ENCODE assay signal across 26 mouse cellular contexts in genomic region chr2:166569182-166569581, GRCm38 (mm10).
DNase-seq lines count a peak whose midpoint lies in the region; ATAC-seq and TF ChIP-seq lines count a peak whose summit lies in the region.
"Had no signal": no experiment of that assay in that cellular context is flagged by ENCODE, and none has a peak within 500 bp of the region (broad histone marks: within the 10 kb centered on the region; RNA-seq: fewer than 3 reads in every experiment).

No protein-coding gene starts in this region.

- TF ChIP-seq CTCF in kidney, postnatal 0 days (IDR thresholded peaks at IDR 0.05; ENCODE audit: low read depth): no peak
- TF ChIP-seq CTCF in stomach, postnatal 0 days (IDR thresholded peaks at IDR 0.05; ENCODE audit: low read depth): no peak

- no peak overlapping the region for H3K9ac ChIP-seq in kidney, embryonic 15.5 days
- H3K9ac ChIP-seq in kidney, postnatal 0 days (ENCODE audit: low read depth, low read length): no peak overlapping the region
- 0 out of 2 replicates have a peak overlapping the region, but pooled peaks have one; percentile 13 for H3K9ac ChIP-seq in stomach, postnatal 0 days (ENCODE audit: low read length)
- H3K9ac ChIP-seq: embryonic facial prominence, embryonic 13.5 days; forebrain, embryonic 12.5 days; forebrain, embryonic 15.5 days; heart, embryonic 13.5 days; hindbrain, embryonic 14.5 days had no signal

- H3K9me3 ChIP-seq in kidney, embryonic 15.5 days (replicated peaks): no peaks in the 10 kb centered on the region
- H3K9me3 ChIP-seq in kidney, postnatal 0 days (replicated peaks; ENCODE audit: low read length): no peaks in the 10 kb centered on the region
- H3K9me3 ChIP-seq in stomach, postnatal 0 days (ENCODE audit: control insufficient read depth, low read length): no peaks in the 10 kb centered on the region
- H3K9me3 ChIP-seq: embryonic facial prominence, embryonic 10.5 days; embryonic facial prominence, embryonic 13.5 days; forebrain, embryonic 12.5 days; forebrain, embryonic 15.5 days; heart, embryonic 10.5 days; heart, embryonic 13.5 days had no signal

- H3K27me3 ChIP-seq in kidney, embryonic 15.5 days: no peaks in the 10 kb centered on the region
- no peaks in the 10 kb centered on the region for H3K27me3 ChIP-seq in kidney, postnatal 0 days (ENCODE audit: insufficient read depth, low read length)
- H3K27me3 ChIP-seq in stomach, postnatal 0 days (ENCODE audit: control insufficient read depth, insufficient read depth, low read length): no peaks in the 10 kb centered on the region
- H3K27me3 ChIP-seq: embryonic facial prominence, embryonic 13.5 days; forebrain, embryonic 12.5 days; forebrain, embryonic 15.5 days; heart, embryonic 13.5 days had no signal

- peaks cover 5% of the 10 kb centered on the region for H3K36me3 ChIP-seq in kidney, embryonic 15.5 days
- 0 out of 2 replicates have a peak, but pooled peaks cover 4% of the 10 kb centered on the region for H3K36me3 ChIP-seq in kidney, postnatal 0 days (ENCODE audit: insufficient read depth, low read length)
- H3K36me3 ChIP-seq in stomach, postnatal 0 days (ENCODE audit: control insufficient read depth, insufficient read depth, low read length): no peaks in the 10 kb centered on the region

- H3K4me1 ChIP-seq in kidney, embryonic 15.5 days: peaks cover 7% of the 10 kb centered on the region
- H3K4me1 ChIP-seq in kidney, postnatal 0 days (replicated peaks; ENCODE audit: insufficient read depth, low read length): no peaks in the 10 kb centered on the region
- H3K4me1 ChIP-seq in stomach, postnatal 0 days (replicated peaks; ENCODE audit: control insufficient read depth, insufficient read depth): no peaks in the 10 kb centered on the region
- H3K4me1 ChIP-seq: forebrain, embryonic 15.5 days had no signal

- 84% methylated on average over 9 of the region's 9 CpGs for WGBS in kidney, embryonic 15.5 days
- WGBS in kidney, postnatal 0 days: 79% methylated on average over 9 of the region's 9 CpGs
- WGBS in stomach, postnatal 0 days: 92% methylated on average over 9 of the region's 9 CpGs

- DNase-seq in adrenal gland, postnatal 10 days: peak; percentile 35
- DNase-seq in adrenal gland, postnatal 36 days: no peak
- DNase-seq in kidney, adult 11 months: peak; percentile 28
- DNase-seq in kidney, postnatal 0 days (ENCODE audit: low spot score): no peak
- DNase-seq in kidney, postnatal 14 days: no peak
- DNase-seq in stomach, postnatal 0 days (ENCODE audit: low spot score): no peak
- DNase-seq: cerebellum, adult 11-12 months; cerebellum, adult 8-10 months; cerebellum, postnatal 36 days; embryo, embryonic 11 days; gastrocnemius, postnatal 10 days; gastrocnemius, postnatal 36 days; heart, adult 2 months; heart, postnatal 14 days; heart, postnatal 4 days had no signal

- no peak for TF ChIP-seq EP300 in stomach, postnatal 0 days (optimal IDR thresholded peaks at IDR 0.05)

- no peak; the same call in 1 of the 2 replicates for ATAC-seq in kidney, embryonic 15.5 days (replicated peaks; ENCODE audit: low FRiP score)
- 0 out of 2 replicates have a peak, but pooled peaks have one; percentile 51 for ATAC-seq in kidney, postnatal 0 days (replicated peaks; ENCODE audit: low FRiP score, low read depth)
- ATAC-seq in stomach, postnatal 0 days (ENCODE audit: low FRiP score, low TSS enrichment): no peak
- ATAC-seq: activated CD4-positive, CD25-positive, alpha-beta regulatory T cell, adult 4 months; forebrain, embryonic 15.5 days; hindbrain, postnatal 0 days had no signal

- H3K27ac ChIP-seq in kidney, embryonic 15.5 days: no peak overlapping the region
- H3K27ac ChIP-seq in kidney, postnatal 0 days: no peak overlapping the region
- no peak overlapping the region for H3K27ac ChIP-seq in stomach, postnatal 0 days (replicated peaks)
- H3K27ac ChIP-seq: embryonic facial prominence, embryonic 10.5 days; embryonic facial prominence, embryonic 13.5 days; forebrain, embryonic 12.5 days; forebrain, embryonic 15.5 days; heart, adult 2 months; heart, embryonic 13.5 days; hindbrain, embryonic 14.5 days; hindbrain, postnatal 0 days had no signal

- H3K4me3 ChIP-seq in kidney, embryonic 15.5 days (replicated peaks): no peak overlapping the region
- H3K4me3 ChIP-seq in kidney, postnatal 0 days (replicated peaks; ENCODE audit: low read depth, low read length): no peak overlapping the region
- no peak overlapping the region for H3K4me3 ChIP-seq in stomach, postnatal 0 days (ENCODE audit: low read depth, low read length)
- H3K4me3 ChIP-seq: embryonic facial prominence, embryonic 10.5 days; embryonic facial prominence, embryonic 13.5 days; erythroblast, embryonic 14.5 days; forebrain, embryonic 12.5 days; forebrain, embryonic 15.5 days; heart, adult 2 months; heart, embryonic 10.5 days; heart, embryonic 13.5 days had no signal

- H3K4me2 ChIP-seq in kidney, embryonic 15.5 days: no peak overlapping the region
- no peak overlapping the region for H3K4me2 ChIP-seq in kidney, postnatal 0 days (ENCODE audit: low read length)
- H3K4me2 ChIP-seq in stomach, postnatal 0 days (replicated peaks; ENCODE audit: low read depth): no peak overlapping the region
- H3K4me2 ChIP-seq: embryonic facial prominence, embryonic 13.5 days; forebrain, embryonic 12.5 days; forebrain, embryonic 15.5 days; heart, embryonic 13.5 days; hindbrain, embryonic 14.5 days had no signal

Comparison
In these comparisons a context has a peak if more than half of its experiments do, and no peak if none do; other contexts are left out.
1. DNase-seq: peak in adrenal gland, postnatal 10 days (single experiment) and kidney, adult 11 months (single experiment); none in adrenal gland, postnatal 36 days (0 of 2), kidney, postnatal 0 days (single experiment), kidney, postnatal 14 days (single experiment) and stomach, postnatal 0 days (single experiment).